Mouse (Mus musculus) neural tube, embryonic 14.5 days (tissue): Measurements from ENCODE around the gene Cyba. TPM values are rescaled to one million over a fixed set of nuclear protein-coding genes. Genes with fewer than 3 reads are reported as not detected.

Experiments
- ATAC-seq: fragments of 200-750 bp; cut with Nextera tagmentation; 2 replicates; pipeline ENCODE4 v1.8.0; 2017; ENCODE audit warnings: low read depth, mild to moderate bottlenecking, moderate TSS enrichment, moderate library complexity
- H3K27ac ChIP-seq: fragments of 300-500 bp; sonication (generic); 2 replicates; pipeline ENCODE4 v1.5.1; 2014; ENCODE audit warnings: low read depth, mild to moderate bottlenecking, control low read depth, low read length, moderate library complexity, mixed read lengths
- H3K27me3 ChIP-seq: fragments of 300-500 bp; sonication (generic); 2 replicates; pipeline ENCODE4 v1.6.1; 2014; ENCODE audit warnings: low read length; ENCODE audit not compliant: control insufficient read depth, insufficient read depth
- H3K36me3 ChIP-seq: fragments of 300-500 bp; sonication (generic); 2 replicates; pipeline ENCODE4 v1.6.1; 2014; ENCODE audit warnings: low read length, mixed read lengths; ENCODE audit not compliant: control insufficient read depth, insufficient read depth
- H3K4me1 ChIP-seq: fragments of 300-500 bp; sonication (generic); 2 replicates; pipeline ENCODE4 v1.6.1; 2014; ENCODE audit warnings: low read length; ENCODE audit not compliant: control insufficient read depth, insufficient read depth
- H3K4me2 ChIP-seq: fragments of 300-500 bp; sonication (generic); 2 replicates; pipeline ENCODE4 v1.6.1; 2014; ENCODE audit warnings: mild to moderate bottlenecking, low read depth, low read length, control low read depth
- H3K4me3 ChIP-seq: fragments of 300-500 bp; sonication (generic); 2 replicates; pipeline ENCODE4 v1.5.1; 2014; ENCODE audit warnings: low read depth, low read length, control low read depth, mixed read lengths
- H3K9ac ChIP-seq: fragments of 300-500 bp; sonication (generic); replicated peaks from 2 replicates; pipeline ENCODE4 v1.6.1; 2014; ENCODE audit warnings: low read depth, mild to moderate bottlenecking, control low read depth, low read length, mixed read lengths
- H3K9me3 ChIP-seq: fragments of 300-500 bp; sonication (generic); 2 replicates; pipeline ENCODE4 v1.6.1; 2016; ENCODE audit warnings: low read length; ENCODE audit not compliant: control insufficient read depth
- WGBS: fragments of 180-500 bp; shearing (Covaris S2); extraction: QIAGEN DNeasy Blood & Tissue Kit; methylation state at CpG from one replicate; pipeline ENCODE4 v1.1.7; 2014; 5-methylcytosine and 5-hydroxymethylcytosine counted together
- polyA plus RNA-seq: library from polyadenylated mRNA; unstranded; fragments of >200 nt; fragmentation: Nextera tagmentation; extraction: Ambion mirVana; gene quantifications from 2 replicates; pipeline ENCODE4 v1.2.1, GENCODE M21; 2014

Gene Cyba
- polyA plus RNA-seq, 1 experiment from 2014 or later, result 23.9 TPM

- Histone ChIP-seq H3K4me2 (no peak overlapping the region), H3K9ac (no peak overlapping the region), H3K9me3 (no peaks in the 10 kb centered on the region), H3K27me3 (no peaks in the 10 kb centered on the region), H3K36me3 (peaks cover 5% of the 10 kb centered on the region; the same call in 1 of the 2 replicates), H3K4me3 (no peak overlapping the region), H3K4me1 (peaks cover 22% of the 10 kb centered on the region), H3K27ac (no peak overlapping the region)
- 92% methylated on average over 1 of the region's 1 CpGs for WGBS
- ATAC-seq, result no peak
These were observed 8.6 kb upstream of the Cyba start for GRCm38 (mm10) chr8:122441326-122441725.

- no peak overlapping the region for H3K4me3 ChIP-seq
- no peak for ATAC-seq
- no peak overlapping the region for H3K9ac ChIP-seq
- H3K27ac ChIP-seq, result no peak overlapping the region
- no peaks in the 10 kb centered on the region for H3K9me3 ChIP-seq
- H3K4me2 ChIP-seq, result no peak overlapping the region
- H3K4me1 ChIP-seq, result peaks cover 9% of the 10 kb centered on the region; the same call in 1 of the 2 replicates
- peaks cover 15% of the 10 kb centered on the region for H3K36me3 ChIP-seq
- 94% methylated on average over 16 of the region's 16 CpGs for WGBS
- H3K27me3 ChIP-seq, result no peaks in the 10 kb centered on the region
These were observed 6.6 kb upstream of the Cyba start for GRCm38 (mm10) chr8:122439336-122439735.

GRCm38 (mm10) chr8:122437708-122438331 lies 5.1 kb upstream of the Cyba start:
- no peak for ATAC-seq
- H3K4me2 ChIP-seq, result no peak overlapping the region
- H3K4me1 ChIP-seq, result peaks cover 9% of the 10 kb centered on the region; the same call in 1 of the 2 replicates
- 91% methylated on average over 13 of the region's 13 CpGs for WGBS
- H3K27ac ChIP-seq, result no peak overlapping the region
- peaks cover 26% of the 10 kb centered on the region for H3K36me3 ChIP-seq
- no peaks in the 10 kb centered on the region for H3K27me3 ChIP-seq
- no peaks in the 10 kb centered on the region for H3K9me3 ChIP-seq
- H3K9ac ChIP-seq, result no peak overlapping the region
- H3K4me3 ChIP-seq, result no peak overlapping the region

- no peak for ATAC-seq
- no peak overlapping the region for H3K27ac ChIP-seq
- no peaks in the 10 kb centered on the region for H3K4me1 ChIP-seq
- WGBS, result 93% methylated on average over 20 of the region's 20 CpGs
- H3K4me3 ChIP-seq, result no peak overlapping the region
- no peaks in the 10 kb centered on the region for H3K9me3 ChIP-seq
- peaks cover 26% of the 10 kb centered on the region for H3K36me3 ChIP-seq
- no peak overlapping the region for H3K9ac ChIP-seq
- H3K27me3 ChIP-seq, result no peaks in the 10 kb centered on the region
- no peak overlapping the region for H3K4me2 ChIP-seq
These were observed 3.9 kb upstream of the Cyba start for GRCm38 (mm10) chr8:122436586-122437125.

- Histone ChIP-seq H3K27ac (no peak overlapping the region), H3K27me3 (no peaks in the 10 kb centered on the region), H3K9me3 (no peaks in the 10 kb centered on the region), H3K4me3 (no peak overlapping the region), H3K36me3 (peaks cover 26% of the 10 kb centered on the region), H3K4me2 (no peak overlapping the region), H3K9ac (no peak overlapping the region), H3K4me1 (no peaks in the 10 kb centered on the region)
- WGBS, result 95% methylated on average over 9 of the region's 9 CpGs
- no peak for ATAC-seq
These were observed 3.4 kb upstream of the Cyba start for GRCm38 (mm10) chr8:122436146-122436545.

- no peak overlapping the region for H3K4me3 ChIP-seq
- WGBS, result 93% methylated on average over 6 of the region's 6 CpGs
- no peak overlapping the region for H3K4me2 ChIP-seq
- no peaks in the 10 kb centered on the region for H3K9me3 ChIP-seq
- no peaks in the 10 kb centered on the region for H3K4me1 ChIP-seq
- H3K9ac ChIP-seq, result no peak overlapping the region
- H3K27me3 ChIP-seq, result no peaks in the 10 kb centered on the region
- ATAC-seq, result no peak
- H3K27ac ChIP-seq, result no peak overlapping the region
- peaks cover 26% of the 10 kb centered on the region for H3K36me3 ChIP-seq
These were observed 2.6 kb upstream of the Cyba start for GRCm38 (mm10) chr8:122435375-122435774.

GRCm38 (mm10) chr8:122433269-122433905 lies 657 bp upstream of the Cyba start:
- H3K4me2 ChIP-seq, result no peak overlapping the region
- no peak overlapping the region for H3K9ac ChIP-seq
- no peaks in the 10 kb centered on the region for H3K9me3 ChIP-seq
- peak; percentile 36 for ATAC-seq
- H3K36me3 ChIP-seq, result peaks cover 21% of the 10 kb centered on the region
- no peak overlapping the region for H3K27ac ChIP-seq
- no peak overlapping the region for H3K4me3 ChIP-seq
- no peaks in the 10 kb centered on the region for H3K27me3 ChIP-seq
- no peaks in the 10 kb centered on the region for H3K4me1 ChIP-seq
- 72% methylated on average over 11 of the region's 11 CpGs for WGBS

- peak overlapping the region; percentile 26 for H3K4me3 ChIP-seq
- ATAC-seq, result no peak
These were observed 862 bp downstream of the Cyba start for GRCm38 (mm10) chr8:122431694-122432442.

GRCm38 (mm10) chr8:122430646-122431045 lies 2.1 kb downstream of the Cyba start:
- H3K4me2 ChIP-seq, result no peak overlapping the region
- ATAC-seq, result no peak
- peaks cover 16% of the 10 kb centered on the region for H3K36me3 ChIP-seq
- no peaks in the 10 kb centered on the region for H3K27me3 ChIP-seq
- no peak overlapping the region for H3K27ac ChIP-seq
- WGBS, result 81% methylated on average over 3 of the region's 3 CpGs
- H3K9me3 ChIP-seq, result no peaks in the 10 kb centered on the region
- H3K4me3 ChIP-seq, result no peak overlapping the region
- no peak overlapping the region for H3K9ac ChIP-seq
- H3K4me1 ChIP-seq, result no peaks in the 10 kb centered on the region

More at GRCm38 (mm10) chr8:122431694-122432442, 862 bp downstream of the Cyba start:
- peaks cover 21% of the 10 kb centered on the region for H3K36me3 ChIP-seq
- H3K9ac ChIP-seq, result peak overlapping the region; percentile 44
- H3K9me3 ChIP-seq, result no peaks in the 10 kb centered on the region
- no peaks in the 10 kb centered on the region for H3K4me1 ChIP-seq
- no peaks in the 10 kb centered on the region for H3K27me3 ChIP-seq
- H3K4me2 ChIP-seq, result peak overlapping the region; percentile 50
- no peak overlapping the region for H3K27ac ChIP-seq
- 35% methylated on average over 18 of the region's 18 CpGs for WGBS
